Mouse (Mus musculus) bone marrow macrophage, adult 2 months (primary cell): Measurements from ENCODE around the gene Nxpe3.

ENCODE experiments used
- CTCF ChIP-seq: IDR thresholded peaks from 2 replicates; pipeline ENCODE4 v1.5.1; 2012; ENCODE audit warnings: low read depth, mild to moderate bottlenecking, low read length, moderate library complexity
- POLR2A ChIP-seq: IDR thresholded peaks from 2 replicates; pipeline ENCODE4 v1.6.1; 2012; ENCODE audit warnings: mild to moderate bottlenecking, low read depth, low read length, borderline replicate concordance

DNA sequence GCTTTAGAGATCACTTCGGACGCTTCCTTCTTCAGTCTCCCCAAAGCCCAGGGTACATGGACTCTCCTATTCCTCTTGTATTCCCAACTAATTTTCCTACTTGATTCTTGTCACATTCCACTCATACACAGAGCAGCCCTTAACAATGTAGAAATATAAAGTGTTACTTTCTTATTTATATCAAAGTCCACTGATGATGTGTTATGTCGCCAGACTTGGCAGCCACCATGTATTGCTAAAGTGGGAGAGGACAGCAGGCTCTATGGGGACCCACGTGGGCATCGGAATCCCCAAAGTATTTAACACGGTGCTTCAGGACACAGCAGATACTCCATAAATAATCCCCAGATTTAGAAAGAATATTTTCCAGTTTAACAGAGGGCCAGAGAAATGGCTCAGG is 80.4 kb downstream of the Nxpe3 start:
- TF ChIP-seq CTCF (no peak), POLR2A (no peak)
